Mouse (Mus musculus) kidney, embryonic 16.5 days (tissue): Measurements from ENCODE around the gene Gm10778. TPM values are rescaled to one million over a fixed set of nuclear protein-coding genes. Genes with fewer than 3 reads are reported as not detected.

ENCODE experiments used
- ATAC-seq: fragments of 200-750 bp; cut with Nextera tagmentation; 2 replicates; pipeline ENCODE4 v1.8.0; 2017; ENCODE audit warnings: moderate TSS enrichment; ENCODE audit not compliant: low FRiP score, low TSS enrichment
- H3K27ac ChIP-seq: fragments of 300-500 bp; sonication (generic); 2 replicates; pipeline ENCODE4 v1.5.1; 2014; ENCODE audit warnings: low read length
- H3K27me3 ChIP-seq: fragments of 300-500 bp; sonication (generic); 2 replicates; pipeline ENCODE4 v1.6.1; 2014; ENCODE audit warnings: low read length, control low read depth, mixed read lengths; ENCODE audit not compliant: insufficient read depth
- H3K36me3 ChIP-seq: fragments of 300-500 bp; sonication (generic); 2 replicates; pipeline ENCODE4 v1.6.1; 2014; ENCODE audit warnings: low read length, control low read depth, mixed read lengths; ENCODE audit not compliant: insufficient read depth
- H3K4me1 ChIP-seq: fragments of 300-500 bp; sonication (generic); 2 replicates; pipeline ENCODE4 v1.6.1; 2014; ENCODE audit warnings: low read length, control low read depth, mixed read lengths; ENCODE audit not compliant: insufficient read depth
- H3K4me2 ChIP-seq: fragments of 300-500 bp; sonication (generic); replicated peaks from 2 replicates; pipeline ENCODE4 v1.6.1; 2014; ENCODE audit warnings: low read depth, low read length
- H3K4me3 ChIP-seq: fragments of 300-500 bp; sonication (generic); 2 replicates; pipeline ENCODE4 v1.5.1; 2014; ENCODE audit warnings: mild to moderate bottlenecking, low read length
- H3K9ac ChIP-seq: fragments of 300-500 bp; sonication (generic); replicated peaks from 2 replicates; pipeline ENCODE4 v1.6.1; 2014; ENCODE audit warnings: low read length
- H3K9me3 ChIP-seq: fragments of 300-500 bp; sonication (generic); 2 replicates; pipeline ENCODE4 v1.6.1; 2016; ENCODE audit warnings: low read length, control low read depth
- WGBS: fragments of 180-500 bp; shearing (Covaris S2); extraction: QIAGEN DNeasy Blood & Tissue Kit; methylation state at CpG from one replicate; pipeline ENCODE4 v1.1.7; 2014; 5-methylcytosine and 5-hydroxymethylcytosine counted together
- polyA plus RNA-seq: library from polyadenylated mRNA; unstranded; fragments of >200 nt; fragmentation: Nextera tagmentation; extraction: Ambion mirVana; gene quantifications from 2 replicates; pipeline ENCODE4 v1.2.1, GENCODE M21; 2015

The Gm10778 gene
- polyA plus RNA-seq, 1 experiment from 2014 or later, result 6.3 TPM

GRCm38 (mm10) chr10:81605666-81605973 is 43.2 kb upstream of the Gm10778 start:
- 0 out of 2 replicates have a peak, but pooled peaks have one; percentile 0 for ATAC-seq
- Histone ChIP-seq H3K4me1 (peaks cover 31% of the 10 kb centered on the region), H3K4me2 (peak overlapping the region; percentile 75)

GRCm38 (mm10) chr10:81605974-81606751 is 42.7 kb upstream of the Gm10778 start, which contains the start of gene BC025920:
Gene BC025920, plus strand, starts transcription at chr10:81606270.
- Histone ChIP-seq H3K27me3 (no peaks in the 10 kb centered on the region), H3K36me3 (no peaks in the 10 kb centered on the region), H3K4me1 (peaks cover 26% of the 10 kb centered on the region), H3K4me2 (peak within 1 kb of the TSS; percentile 75), H3K4me3 (peak within 1 kb of the TSS; percentile 50), H3K9me3 (peaks cover 2% of the 10 kb centered on the region; the same call in 1 of the 2 replicates), H3K27ac (peak within 1 kb of the TSS; percentile 95), H3K9ac (peak within 1 kb of the TSS; percentile 71)
- ATAC-seq, result peak; percentile 90
- 1% methylated on average over 39 of the region's 39 CpGs for WGBS

More at GRCm38 (mm10) chr10:81605666-81605973, 43.2 kb upstream of the Gm10778 start:
- Histone ChIP-seq H3K4me3 (peak overlapping the region; percentile 50), H3K9ac (peak overlapping the region; percentile 68), H3K27ac (peak overlapping the region; percentile 95), H3K36me3 (no peaks in the 10 kb centered on the region), H3K27me3 (no peaks in the 10 kb centered on the region), H3K9me3 (no peaks in the 10 kb centered on the region)
- WGBS, result 4% methylated on average over 14 of the region's 14 CpGs

GRCm38 (mm10) chr10:81608308-81608707 is 40.6 kb upstream of the Gm10778 start:
- WGBS, result 93% methylated on average over 1 of the region's 1 CpGs
- no peak for ATAC-seq
- Histone ChIP-seq H3K9me3 (peaks cover 6% of the 10 kb centered on the region; the same call in 1 of the 2 replicates), H3K4me2 (no peak overlapping the region), H3K4me3 (no peak overlapping the region), H3K27me3 (no peaks in the 10 kb centered on the region), H3K36me3 (no peaks in the 10 kb centered on the region), H3K4me1 (peaks cover 10% of the 10 kb centered on the region), H3K27ac (no peak overlapping the region), H3K9ac (no peak overlapping the region)

- no peaks in the 10 kb centered on the region; the same call in 1 of the 2 replicates for H3K4me1 ChIP-seq
- no peaks in the 10 kb centered on the region for H3K27me3 ChIP-seq
- H3K9ac ChIP-seq, result no peak overlapping the region
- peaks cover 6% of the 10 kb centered on the region; the same call in 1 of the 2 replicates for H3K9me3 ChIP-seq
- WGBS, result 59% methylated on average over 3 of the region's 3 CpGs
- no peak overlapping the region for H3K4me3 ChIP-seq
- H3K4me2 ChIP-seq, result no peak overlapping the region
- H3K36me3 ChIP-seq, result no peaks in the 10 kb centered on the region
- no peak for ATAC-seq
- H3K27ac ChIP-seq, result no peak overlapping the region
Measured at GRCm38 (mm10) chr10:81612779-81613178, 36.1 kb upstream of the Gm10778 start.

- Histone ChIP-seq H3K4me2 (no peak overlapping the region), H3K9me3 (peaks cover 6% of the 10 kb centered on the region; the same call in 1 of the 2 replicates), H3K27ac (no peak overlapping the region), H3K27me3 (no peaks in the 10 kb centered on the region), H3K9ac (no peak overlapping the region), H3K36me3 (no peaks in the 10 kb centered on the region), H3K4me1 (no peaks in the 10 kb centered on the region; the same call in 1 of the 2 replicates), H3K4me3 (no peak overlapping the region)
- 28% methylated on average over 6 of the region's 6 CpGs for WGBS
- 0 out of 2 replicates have a peak, but pooled peaks have one; percentile 59 for ATAC-seq
Measured at GRCm38 (mm10) chr10:81615486-81615885, 33.4 kb upstream of the Gm10778 start.

GRCm38 (mm10) chr10:81619976-81620375 is 28.9 kb upstream of the Gm10778 start:
- Histone ChIP-seq H3K27me3 (no peaks in the 10 kb centered on the region), H3K4me3 (no peak overlapping the region), H3K9me3 (no peaks in the 10 kb centered on the region), H3K4me2 (no peak overlapping the region), H3K9ac (no peak overlapping the region), H3K27ac (no peak overlapping the region), H3K36me3 (peaks cover 33% of the 10 kb centered on the region), H3K4me1 (no peaks in the 10 kb centered on the region; the same call in 1 of the 2 replicates)
- ATAC-seq, result no peak
- WGBS, result 89% methylated on average over 5 of the region's 5 CpGs

GRCm38 (mm10) chr10:81620786-81621185 is 28.1 kb upstream of the Gm10778 start:
- Histone ChIP-seq H3K9me3 (no peaks in the 10 kb centered on the region), H3K27me3 (no peaks in the 10 kb centered on the region), H3K4me1 (no peaks in the 10 kb centered on the region), H3K4me2 (no peak overlapping the region), H3K36me3 (peaks cover 40% of the 10 kb centered on the region), H3K9ac (no peak overlapping the region), H3K27ac (no peak overlapping the region), H3K4me3 (no peak overlapping the region)
- no peak for ATAC-seq
- WGBS, result 55% methylated on average over 9 of the region's 9 CpGs

GRCm38 (mm10) chr10:81623441-81623840 is 25.4 kb upstream of the Gm10778 start:
- H3K9me3 ChIP-seq, result no peaks in the 10 kb centered on the region
- H3K4me3 ChIP-seq, result no peak overlapping the region
- H3K27ac ChIP-seq, result no peak overlapping the region
- H3K27me3 ChIP-seq, result no peaks in the 10 kb centered on the region
- H3K9ac ChIP-seq, result no peak overlapping the region
- H3K36me3 ChIP-seq, result peaks cover 41% of the 10 kb centered on the region
- no peak overlapping the region for H3K4me2 ChIP-seq
- H3K4me1 ChIP-seq, result peaks cover 14% of the 10 kb centered on the region
- 65% methylated on average over 8 of the region's 8 CpGs for WGBS
- no peak for ATAC-seq

GRCm38 (mm10) chr10:81626101-81626993 is 22.5 kb upstream of the Gm10778 start:
- WGBS, result 85% methylated on average over 22 of the region's 22 CpGs
- Histone ChIP-seq H3K9ac (peak overlapping the region; percentile 90), H3K27ac (peak overlapping the region; percentile 95), H3K4me2 (peak overlapping the region; percentile 88), H3K27me3 (no peaks in the 10 kb centered on the region), H3K4me3 (peak overlapping the region; percentile 80), H3K4me1 (peaks cover 14% of the 10 kb centered on the region), H3K9me3 (no peaks in the 10 kb centered on the region), H3K36me3 (peaks cover 36% of the 10 kb centered on the region)
- ATAC-seq, result peak; percentile 10
